Mouse (Mus musculus) MEL (cell line): Measurements from ENCODE around the gene Odr4. TPM values are rescaled to one million over a fixed set of nuclear protein-coding genes. Genes with fewer than 3 reads are reported as not detected.

Experiments
- DNase-seq: peaks from one replicate; pipeline ENCODE4 v3.0.0; 2011; ENCODE audit warnings: low read depth, low spot score
- H3K27ac ChIP-seq: 2 replicates; pipeline ENCODE4 v1.5.1; 2012; ENCODE audit warnings: low read depth, mild to moderate bottlenecking, control low read depth, low read length, moderate library complexity; ENCODE audit not compliant: control insufficient read depth
- H3K27me3 ChIP-seq, 2 experiments: fragments of 150-350 bp in 1 of 2; sonication (generic) in 1 of 2; 2 replicates each; pipeline ENCODE4 v1.6.1; 2012; ENCODE audit warnings: low read length in 2 of 2, mild to moderate bottlenecking in 2 of 2, improper control_type of control experiment in 1 of 2, moderate library complexity in 1 of 2; ENCODE audit not compliant: insufficient read depth in 2 of 2, control insufficient read depth in 1 of 2
- H3K36me3 ChIP-seq, 2 experiments: 2 replicates each; pipeline ENCODE4 v1.6.1; 2012 to 2014; ENCODE audit warnings: low read length in 2 of 2, improper control_type of control experiment in 1 of 2, inconsistent platforms in 1 of 2, mild to moderate bottlenecking in 1 of 2; ENCODE audit not compliant: insufficient read depth in 2 of 2, control insufficient read depth in 1 of 2
- H3K4me1 ChIP-seq, 2 experiments: fragments of 150-350 bp in 1 of 2; sonication (generic) in 1 of 2; 2 replicates each; pipeline ENCODE4 v1.6.1; 2012; ENCODE audit warnings: low read length in 2 of 2, improper control_type of control experiment in 1 of 2, mild to moderate bottlenecking in 1 of 2; ENCODE audit not compliant: insufficient read depth in 2 of 2, control insufficient read depth in 1 of 2
- H3K4me3 ChIP-seq, 2 experiments: fragments of 150-350 bp in 1 of 2; sonication (generic) in 1 of 2; 2 replicates each; pipeline ENCODE4 v1.5.1; 2012; ENCODE audit warnings: low read depth in 2 of 2, low read length in 2 of 2, mild to moderate bottlenecking in 2 of 2, moderate library complexity in 2 of 2, control low read depth in 1 of 2, improper control_type of control experiment in 1 of 2; ENCODE audit not compliant: control insufficient read depth in 1 of 2, insufficient read depth in 1 of 2
- H3K79me2 ChIP-seq: 2 replicates; pipeline ENCODE4 v1.6.1; 2012; ENCODE audit warnings: mild to moderate bottlenecking, low read length, moderate library complexity; ENCODE audit not compliant: control insufficient read depth, poor library complexity, insufficient read depth
- H3K9ac ChIP-seq: 2 replicates; pipeline ENCODE4 v1.6.1; 2012; ENCODE audit warnings: low read depth, mild to moderate bottlenecking, control low read depth, low read length, moderate library complexity; ENCODE audit not compliant: control insufficient read depth, poor library complexity, severe bottlenecking
- H3K9me3 ChIP-seq: fragments of 150-350 bp; sonication (generic); replicated peaks from 2 replicates; pipeline ENCODE4 v1.6.1; 2012; ENCODE audit warnings: mild to moderate bottlenecking, low read length, improper control_type of control experiment, moderate library complexity; ENCODE audit not compliant: insufficient read depth
- CHD2 ChIP-seq: IDR thresholded peaks from 2 replicates; pipeline ENCODE4 v1.6.1; 2011; ENCODE audit warnings: low read length, improper control_type of control experiment
- ELF1 ChIP-seq: IDR thresholded peaks from 2 replicates; pipeline ENCODE4 v1.6.1; 2014; ENCODE audit warnings: low read depth, mild to moderate bottlenecking, inconsistent platforms, low read length, improper control_type of control experiment, moderate library complexity
- GABPA ChIP-seq: IDR thresholded peaks from 2 replicates; pipeline ENCODE4 v1.6.1; 2012; ENCODE audit warnings: low read depth, mild to moderate bottlenecking, inconsistent platforms, low read length, improper control_type of control experiment, moderate library complexity
- NELFE ChIP-seq: IDR thresholded peaks from 2 replicates; pipeline ENCODE4 v1.6.1; 2011; ENCODE audit warnings: low read depth, low read length, improper control_type of control experiment
- POLR2A ChIP-seq, 2 experiments: IDR thresholded peaks; 2 replicates each; pipeline ENCODE4 v1.6.1; 2011 to 2012; ENCODE audit warnings: low read length in 2 of 2, mild to moderate bottlenecking in 2 of 2, control low read depth in 1 of 2, improper control_type of control experiment in 1 of 2, low read depth in 1 of 2, moderate library complexity in 1 of 2; ENCODE audit not compliant: control insufficient read depth in 1 of 2, insufficient read depth in 1 of 2, poor library complexity in 1 of 2
- SIN3A ChIP-seq: IDR thresholded peaks from 2 replicates; pipeline ENCODE4 v1.6.1; 2012; ENCODE audit warnings: low read length, improper control_type of control experiment, inconsistent platforms
- TAL1 ChIP-seq: IDR thresholded peaks from 2 replicates; pipeline ENCODE4 v1.6.1; 2012; ENCODE audit warnings: mild to moderate bottlenecking, inconsistent platforms, low read length, moderate library complexity, mixed read lengths
- ZNF384 ChIP-seq: IDR thresholded peaks from 2 replicates; pipeline ENCODE4 v1.6.1; 2012; ENCODE audit warnings: low read depth, mild to moderate bottlenecking, inconsistent platforms, low read length, improper control_type of control experiment
- polyA plus RNA-seq, 2 experiments: library from polyadenylated mRNA; stranded (reverse) in 1 of 2; unstranded in 1 of 2; fragments of >175 nt in 1 of 2; fragments of >200 nt in 1 of 2; gene quantifications; 2 replicates each; pipeline versions ENCODE4 v1.2.1 to v1.2.4; 2012; ENCODE audit warnings: low replicate concordance in 2 of 2, low read depth in 1 of 2; ENCODE audit not compliant: insufficient read length in 2 of 2, insufficient read depth in 1 of 2, missing spikeins in 1 of 2
- total RNA-seq: library from RNA; depleted of rRNA; stranded (reverse); fragments of 300-350 nt; gene quantifications from 2 replicates; pipeline ENCODE4 v1.2.3, GENCODE M21; 2012; rRNA removed

Gene Odr4
- total and polyA plus RNA-seq, 3 experiments = 23.1 to 30.1 TPM; not detected in 1

- Histone ChIP-seq H3K36me3 (peaks cover 0 to 2% of the 10 kb centered on the region in 2 experiments; a peak in 1 of 4 replicates), H3K9me3 (no peaks in the 10 kb centered on the region), H3K79me2 (no peaks in the 10 kb centered on the region), H3K27ac (no peak within 1 kb of the TSS), H3K4me3 (no peak within 1 kb of the TSS), H3K9ac (no peak within 1 kb of the TSS), H3K4me1 (no peaks in the 10 kb centered on the region; a peak in 1 of 4 replicates), H3K27me3 (no peaks in the 10 kb centered on the region)
- DNase-seq = no peak
- no peak for TF ChIP-seq CHD2
- no peak for TF ChIP-seq SIN3A
- no peak for TF ChIP-seq POLR2A (IDR thresholded peaks at IDR 0.05; ENCODE audit: control insufficient read depth in 1 of 2, insufficient read depth in 1 of 2, low read depth in 1 of 2, low read length in 2 of 2, poor library complexity in 1 of 2)
- no peak for TF ChIP-seq TAL1
- no peak for TF ChIP-seq ZNF384
- no peak for TF ChIP-seq ELF1
- no peak for TF ChIP-seq GABPA
- TF ChIP-seq NELFE = no peak
Measured at GRCm38 (mm10) chr1:150319205-150319604, 73.7 kb downstream of the Odr4 start, which contains the start of gene Pdc. TSS of gene Pdc (plus strand) at chr1:150319417.

Other genes starting within 250 kb of the Odr4 start
- gene Pdc, start 73.7 kb downstream of the Odr4 start, total RNA-seq = not detected in 2 replicates
- not detected for gene Pdc, start 73.7 kb downstream of the Odr4 start, polyA plus RNA-seq
- 213 and 241 TPM in 2 replicates for gene Tpr, start 242 bp downstream of the Odr4 start, total RNA-seq
- 100 to 1,000 TPM; 229 to 382 TPM for gene Tpr, start 242 bp downstream of the Odr4 start, polyA plus RNA-seq
- 0.19 and 0.23 TPM in 2 replicates for gene Prg4, start 73.1 kb upstream of the Odr4 start, total RNA-seq
- under 1 TPM in 1 of 2 experiments, not detected in 1; 0.42 TPM for gene Prg4, start 73.1 kb upstream of the Odr4 start, polyA plus RNA-seq